ENCODE assay signal across 23 mouse cellular contexts in the genomic region with DNA sequence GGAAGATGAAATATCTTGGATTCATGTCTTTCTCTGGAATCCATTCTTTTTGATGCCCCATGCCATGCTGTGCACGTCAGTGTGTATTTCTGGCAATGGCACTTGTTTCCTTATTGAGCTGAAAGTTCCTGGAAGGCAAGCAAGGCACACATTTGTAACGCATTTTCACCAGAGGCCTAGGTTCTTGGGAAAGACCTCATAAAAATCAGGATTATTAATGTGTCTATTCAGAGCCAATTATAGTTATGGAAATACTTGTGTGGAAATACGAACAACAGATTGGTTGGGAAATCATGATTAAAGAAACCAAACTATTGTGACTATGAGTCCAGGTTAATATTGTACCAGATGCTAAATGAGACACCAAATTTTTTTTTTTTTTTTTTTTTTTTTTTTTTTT. TPM values are rescaled to one million over a fixed set of nuclear protein-coding genes. Genes with fewer than 3 reads are reported as not detected.
DNase-seq lines count a peak whose midpoint lies in the region; ATAC-seq and TF ChIP-seq lines count a peak whose summit lies in the region.
"Had no signal": no experiment of that assay in that cellular context is flagged by ENCODE, and none has a peak within 500 bp of the region (broad histone marks: within the 10 kb centered on the region; RNA-seq: fewer than 3 reads in every experiment).

No protein-coding gene starts in this region.

- H3K4me3 ChIP-seq in hindbrain, embryonic 12.5 days, result no peak overlapping the region
- no peak overlapping the region for H3K4me3 ChIP-seq in hindbrain, embryonic 10.5 days
- H3K4me3 ChIP-seq in forebrain, postnatal 0 days (ENCODE audit: low read depth, low read length), result peak overlapping the region; percentile 11; the same call in 1 of the 2 replicates
- no peak overlapping the region for H3K4me3 ChIP-seq in midbrain, embryonic 15.5 days
- H3K4me3 ChIP-seq: embryonic facial prominence, embryonic 13.5 days; gastrocnemius, adult 2 months; heart, adult 2 months; heart, embryonic 15.5 days; limb, embryonic 13.5 days; lung, embryonic 15.5 days had no signal

- H3K4me1 ChIP-seq in hindbrain, embryonic 12.5 days, result peaks cover 16% of the 10 kb centered on the region
- peaks cover 40% of the 10 kb centered on the region for H3K4me1 ChIP-seq in hindbrain, embryonic 10.5 days (replicated peaks)
- H3K4me1 ChIP-seq in forebrain, postnatal 0 days (ENCODE audit: insufficient read depth), result peaks cover 16% of the 10 kb centered on the region
- H3K4me1 ChIP-seq in midbrain, embryonic 15.5 days, result peaks cover 35% of the 10 kb centered on the region

- no peak for DNase-seq in hindbrain, embryonic 10.5 days (ENCODE audit: low spot score)
- DNase-seq in brain, adult 2 months (ENCODE audit: low read depth, low spot score), result peak; percentile 24
- DNase-seq in forebrain, postnatal 0 days, result peak; percentile 12
- DNase-seq in right cerebral cortex, postnatal 4 days, result no peak
- no peak for DNase-seq in cerebellum, adult 8-10 months
- DNase-seq in ovary, postnatal 36 days (ENCODE audit: low spot score), result no peak
- DNase-seq: cerebellum, adult 9-11 months; gastrocnemius, adult 2 months; heart, adult 2 months; heart, postnatal 4 days; kidney, postnatal 4 days; lung, postnatal 4 days; right cerebral cortex, postnatal 14 days; thymus, postnatal 36 days had no signal

- no peak overlapping the region for H3K27ac ChIP-seq in hindbrain, embryonic 12.5 days
- no peak overlapping the region for H3K27ac ChIP-seq in hindbrain, embryonic 10.5 days
- no peak overlapping the region for H3K27ac ChIP-seq in forebrain, postnatal 0 days (ENCODE audit: low read depth, low read length)
- H3K27ac ChIP-seq in midbrain, embryonic 15.5 days, result no peak overlapping the region
- H3K27ac ChIP-seq: embryonic facial prominence, embryonic 13.5 days; gastrocnemius, adult 2 months; heart, adult 2 months; heart, embryonic 15.5 days; limb, embryonic 13.5 days; liver, embryonic 14.5 days; lung, embryonic 15.5 days had no signal

- no peak for ATAC-seq in hindbrain, embryonic 12.5 days (ENCODE audit: low FRiP score)
- no peak for ATAC-seq in forebrain, postnatal 0 days
- no peak for ATAC-seq in midbrain, embryonic 15.5 days (replicated peaks)
- ATAC-seq: intestine, embryonic 16.5 days had no signal

- 0 out of 2 replicates have a peak, but pooled peaks cover 13% of the 10 kb centered on the region for H3K27me3 ChIP-seq in hindbrain, embryonic 12.5 days
- H3K27me3 ChIP-seq in hindbrain, embryonic 10.5 days (ENCODE audit: insufficient read depth, poor library complexity, severe bottlenecking), result peaks cover 34% of the 10 kb centered on the region
- no peaks in the 10 kb centered on the region for H3K27me3 ChIP-seq in forebrain, postnatal 0 days (ENCODE audit: insufficient read depth, low read length)
- H3K27me3 ChIP-seq in midbrain, embryonic 15.5 days (replicated peaks), result no peaks in the 10 kb centered on the region
- H3K27me3 ChIP-seq: CH12.LX had no signal

- WGBS in hindbrain, embryonic 12.5 days, result 70% methylated on average over 3 of the region's 3 CpGs
- 82% methylated on average over 3 of the region's 3 CpGs for WGBS in hindbrain, embryonic 10.5 days
- 37% methylated on average over 3 of the region's 3 CpGs for WGBS in forebrain, postnatal 0 days
- 66% methylated on average over 3 of the region's 3 CpGs for WGBS in midbrain, embryonic 15.5 days

- no peak overlapping the region for H3K9ac ChIP-seq in hindbrain, embryonic 12.5 days
- H3K9ac ChIP-seq in forebrain, postnatal 0 days, result no peak overlapping the region
- no peak overlapping the region for H3K9ac ChIP-seq in midbrain, embryonic 15.5 days
- H3K9ac ChIP-seq: embryonic facial prominence, embryonic 13.5 days; heart, embryonic 15.5 days; limb, embryonic 13.5 days; liver, embryonic 14.5 days; lung, embryonic 15.5 days had no signal

- no peaks in the 10 kb centered on the region for H3K36me3 ChIP-seq in hindbrain, embryonic 12.5 days
- no peaks in the 10 kb centered on the region for H3K36me3 ChIP-seq in hindbrain, embryonic 10.5 days
- H3K36me3 ChIP-seq in forebrain, postnatal 0 days (ENCODE audit: insufficient read depth), result no peaks in the 10 kb centered on the region
- H3K36me3 ChIP-seq in midbrain, embryonic 15.5 days (replicated peaks), result no peaks in the 10 kb centered on the region
- H3K36me3 ChIP-seq: embryonic facial prominence, embryonic 13.5 days; heart, embryonic 15.5 days; limb, embryonic 13.5 days; lung, embryonic 15.5 days had no signal

- peak overlapping the region; percentile 84 for H3K4me2 ChIP-seq in hindbrain, embryonic 12.5 days (replicated peaks)
- H3K4me2 ChIP-seq in forebrain, postnatal 0 days (ENCODE audit: low read depth), result peak overlapping the region; percentile 17
- H3K4me2 ChIP-seq in midbrain, embryonic 15.5 days, result peak overlapping the region; percentile 41
- H3K4me2 ChIP-seq: embryonic facial prominence, embryonic 13.5 days; heart, embryonic 15.5 days; limb, embryonic 13.5 days; lung, embryonic 15.5 days had no signal

- no peak for TF ChIP-seq CTCF in forebrain, postnatal 0 days (IDR thresholded peaks at IDR 0.05; ENCODE audit: low read depth)

- H3K9me3 ChIP-seq in hindbrain, embryonic 12.5 days (replicated peaks), result no peaks in the 10 kb centered on the region
- no peaks in the 10 kb centered on the region for H3K9me3 ChIP-seq in hindbrain, embryonic 10.5 days
- no peaks in the 10 kb centered on the region for H3K9me3 ChIP-seq in forebrain, postnatal 0 days (ENCODE audit: low read length)
- no peaks in the 10 kb centered on the region for H3K9me3 ChIP-seq in midbrain, embryonic 15.5 days
- H3K9me3 ChIP-seq: embryonic facial prominence, embryonic 13.5 days; heart, embryonic 15.5 days; limb, embryonic 13.5 days; lung, embryonic 15.5 days had no signal

RNA-seq across cellular contexts. Expression of gene Tmem178b, which starts 3.4 kb away (rescaled TPM):
- 17.1 and 19.4 TPM in 2 replicates for polyA plus RNA-seq in hindbrain, embryonic 12.5 days (2016; fragmentation: Nextera tagmentation; extraction: Ambion mirVana)
- polyA plus RNA-seq in hindbrain, embryonic 10.5 days (2016; fragmentation: Nextera tagmentation; extraction: Ambion mirVana), result 2.8 and 7.0 TPM in 2 replicates
- total RNA-seq in forebrain, postnatal 0 days (2014; rRNA removed), result 87.9 and 133 TPM in 2 replicates
- polyA plus RNA-seq in forebrain, postnatal 0 days (2015; fragmentation: Nextera tagmentation; extraction: Ambion mirVana), result 12.1 and 25.1 TPM in 2 replicates
- polyA plus RNA-seq in midbrain, embryonic 15.5 days (2015; fragmentation: Nextera tagmentation; extraction: Ambion mirVana), result 34.8 and 35.7 TPM in 2 replicates
- total RNA-seq: CH12.LX had no signal
- polyA plus RNA-seq: liver, embryonic 14.5 days had no signal

Comparison
In these comparisons a context has a peak if more than half of its experiments do, and no peak if none do; other contexts are left out.
1. H3K4me2 ChIP-seq: peak in every context shown above with its lines; median percentile 84 in hindbrain, embryonic 12.5 days; 41 in midbrain, embryonic 15.5 days; 17 in forebrain, postnatal 0 days.
2. DNase-seq: peak in brain, adult 2 months (single experiment) and forebrain, postnatal 0 days (single experiment); none in hindbrain, embryonic 10.5 days (single experiment), right cerebral cortex, postnatal 4 days (single experiment), cerebellum, adult 8-10 months (single experiment) and ovary, postnatal 36 days (single experiment).